Mouse (Mus musculus) adrenal gland, adult (tissue): ENCODE measurements around the gene Ripor2.
A peak's percentile ranks its signal among the peaks of the same experiment; 100 is the strongest.

Source experiments
- DNase-seq, 2 experiments: peaks; one replicate each; pipeline ENCODE4 v3.0.0; 2022 to 2023; ENCODE audit warnings: low spot score in 1 of 2; ENCODE audit not compliant: inconsistent age in 2 of 2

Ripor2 gene

GRCm38 (mm10) chr13:24709656-24710396 is 127.8 kb downstream of the Ripor2 start:
- DNase-seq, result no peak

GRCm38 (mm10) chr13:24710968-24711367 is 129.0 kb downstream of the Ripor2 start:
- no peak for DNase-seq

- peak in 1 of 2 experiments; percentile 57 for DNase-seq
These were observed 130.7 kb downstream of the Ripor2 start for GRCm38 (mm10) chr13:24712581-24713130.

- DNase-seq, result peak; percentile 91 to 98
These were observed 131.5 kb downstream of the Ripor2 start for GRCm38 (mm10) chr13:24713434-24714000.

- DNase-seq, result peak; percentile 62
These were observed 132.4 kb downstream of the Ripor2 start for GRCm38 (mm10) chr13:24714360-24714885.

- no peak for DNase-seq
These were observed 133.6 kb downstream of the Ripor2 start for GRCm38 (mm10) chr13:24715601-24716000.

- no peak for DNase-seq
These were observed 134.5 kb downstream of the Ripor2 start for GRCm38 (mm10) chr13:24716441-24716840.

- no peak for DNase-seq
These were observed 135.7 kb downstream of the Ripor2 start for GRCm38 (mm10) chr13:24717677-24718076.

- DNase-seq, result peak; percentile 77 to 86
These were observed 139.5 kb downstream of the Ripor2 start for GRCm38 (mm10) chr13:24721502-24721901.

- no peak for DNase-seq
These were observed 141.9 kb downstream of the Ripor2 start for GRCm38 (mm10) chr13:24723699-24724394.

- DNase-seq, result no peak
These were observed 142.4 kb downstream of the Ripor2 start for GRCm38 (mm10) chr13:24724395-24724759.

GRCm38 (mm10) chr13:24729128-24729527 is 147.1 kb downstream of the Ripor2 start:
- DNase-seq, result no peak

GRCm38 (mm10) chr13:24734502-24734901 is 152.5 kb downstream of the Ripor2 start:
- DNase-seq, result peak in 1 of 2 experiments; percentile 51

GRCm38 (mm10) chr13:24735608-24736131 is 153.7 kb downstream of the Ripor2 start:
- peak; percentile 60 to 82 for DNase-seq

GRCm38 (mm10) chr13:24741028-24741427 is 159.0 kb downstream of the Ripor2 start, which contains the start of gene Armh2:
Armh2 (plus strand) TSS chr13:24741232.
- no peak for DNase-seq

- no peak for DNase-seq
These were observed 165.8 kb downstream of the Ripor2 start for GRCm38 (mm10) chr13:24747823-24748222.

- no peak for DNase-seq
These were observed 168.8 kb downstream of the Ripor2 start for GRCm38 (mm10) chr13:24750807-24751206.

GRCm38 (mm10) chr13:24751396-24751795 is 169.4 kb downstream of the Ripor2 start:
- DNase-seq, result no peak

GRCm38 (mm10) chr13:24756756-24757155 is 174.8 kb downstream of the Ripor2 start:
- no peak for DNase-seq

- DNase-seq, result no peak
These were observed 176.0 kb downstream of the Ripor2 start for GRCm38 (mm10) chr13:24757820-24758564.
